In genomic region chr1:87880856-87881255, GRCm38 (mm10) we compare ENCODE assay signal across 12 mouse cellular contexts. TPM values are rescaled to one million over a fixed set of nuclear protein-coding genes. Genes with fewer than 3 reads are reported as not detected.
A peak's percentile ranks its signal among the peaks of the same experiment; 100 is the strongest.
DNase-seq lines count a peak whose midpoint lies in the region; ATAC-seq and TF ChIP-seq lines count a peak whose summit lies in the region.
"Had no signal": no experiment of that assay in that cellular context is flagged by ENCODE, and none has a peak within 500 bp of the region (broad histone marks: within the 10 kb centered on the region; RNA-seq: fewer than 3 reads in every experiment).

No protein-coding gene starts in this region.

- no peaks in the 10 kb centered on the region for H3K9me3 ChIP-seq in liver, embryonic 12.5 days (replicated peaks)
- H3K9me3 ChIP-seq: limb, embryonic 15.5 days had no signal

- WGBS in liver, embryonic 12.5 days (ENCODE audit: insufficient replicate concordance): 37% methylated on average over 2 of the region's 2 CpGs

- intact Hi-C loops in heart, postnatal 36 days (cut with DNase I): loop anchor here (2.0 kb wide), 2 partner anchors 14 to 26 kb away; no protein-coding TSS in a partner anchor

- peaks cover 52% of the 10 kb centered on the region for H3K4me1 ChIP-seq in liver, embryonic 12.5 days

- no peak for DNase-seq in layer of hippocampus, adult 2 months (ENCODE audit: low spot score in 2 of 2)
- DNase-seq in layer of hippocampus, adult 11-12 months (ENCODE audit: low spot score): no peak
- DNase-seq in heart, adult 18-20 months: peak; percentile 70 to 71
- DNase-seq in heart, postnatal 36 days: peak; percentile 29 to 48
- DNase-seq in lung, postnatal 10 days: peak; percentile 25
- no peak for DNase-seq in embryo, embryonic 10.5 days (ENCODE audit: low spot score)
- no peak for DNase-seq in embryo, embryonic 10 days (ENCODE audit: low spot score)
- DNase-seq: layer of hippocampus, adult 9-11 months; thymus, adult 18-20 months had no signal

- H3K9ac ChIP-seq in liver, embryonic 12.5 days: no peak overlapping the region
- H3K9ac ChIP-seq: limb, embryonic 15.5 days had no signal

- H3K27me3 ChIP-seq in liver, embryonic 12.5 days (replicated peaks): no peaks in the 10 kb centered on the region
- H3K27me3 ChIP-seq: limb, embryonic 15.5 days had no signal

- no peak for TF ChIP-seq CTCF in layer of hippocampus, adult 2 months (conservative IDR thresholded peaks at IDR 0.05)

- no peak overlapping the region for H3K4me2 ChIP-seq in liver, embryonic 12.5 days
- H3K4me2 ChIP-seq: limb, embryonic 15.5 days had no signal

- H3K27ac ChIP-seq in layer of hippocampus, adult 2 months: peak overlapping the region; percentile 83
- H3K27ac ChIP-seq in liver, embryonic 12.5 days: no peak overlapping the region

- H3K4me3 ChIP-seq in layer of hippocampus, adult 2 months: no peak overlapping the region
- H3K4me3 ChIP-seq in liver, embryonic 12.5 days: no peak overlapping the region
- H3K4me3 ChIP-seq: erythroblast, embryonic 14.5 days; limb, embryonic 15.5 days had no signal

- peaks cover 39% of the 10 kb centered on the region for H3K36me3 ChIP-seq in liver, embryonic 12.5 days

- no peak for ATAC-seq in liver, embryonic 12.5 days

RNA-seq across cellular contexts. Expression of gene Dgkd, which starts 27.8 kb away (rescaled TPM):
- 100 to 1,000 TPM; 103 to 117 TPM for total RNA-seq in layer of hippocampus, adult 2 months (2021)
- 10 to 100 TPM; 35.1 to 46.8 TPM for total RNA-seq in heart, adult 18-20 months (2021)
- 10 to 100 TPM; 51.1 to 56.3 TPM for total RNA-seq in heart, postnatal 36 days (2021)
- 19.9 and 20.4 TPM in 2 replicates for polyA plus RNA-seq in liver, embryonic 12.5 days (2016; fragmentation: Nextera tagmentation; extraction: Ambion mirVana)

Comparison
In these comparisons a context has a peak if more than half of its experiments do, and no peak if none do; other contexts are left out.
1. DNase-seq: peak in heart, adult 18-20 months (2 of 2), heart, postnatal 36 days (2 of 2) and lung, postnatal 10 days (single experiment); none in layer of hippocampus, adult 2 months (0 of 2), layer of hippocampus, adult 11-12 months (single experiment), embryo, embryonic 10.5 days (single experiment) and embryo, embryonic 10 days (single experiment).